Mouse (Mus musculus) intestine, embryonic 14.5 days (tissue): ENCODE data around the gene Rapgef2. TPM values are rescaled to one million over a fixed set of nuclear protein-coding genes. Genes with fewer than 3 reads are reported as not detected.

Experiments used
- ATAC-seq: fragments of 200-750 bp; cut with Nextera tagmentation; replicated peaks from 2 replicates; pipeline ENCODE4 v1.8.0; 2017; ENCODE audit warnings: low read depth, moderate number of reproducible peaks, moderate TSS enrichment, moderate library complexity; ENCODE audit not compliant: low FRiP score, low TSS enrichment
- DNase-seq: peaks from one replicate; pipeline ENCODE4 v3.0.0-alpha.2; 2018; ENCODE audit warnings: low spot score
- H3K27ac ChIP-seq: fragments of 300-500 bp; sonication (generic); 2 replicates; pipeline ENCODE4 v1.5.1; 2014; ENCODE audit warnings: low read depth, mild to moderate bottlenecking, control low read depth
- H3K27me3 ChIP-seq: fragments of 300-500 bp; sonication (generic); replicated peaks from 2 replicates; pipeline ENCODE4 v1.6.1; 2014; ENCODE audit warnings: low read length, control low read depth; ENCODE audit not compliant: control insufficient read depth, insufficient read depth
- H3K36me3 ChIP-seq: fragments of 300-500 bp; sonication (generic); 2 replicates; pipeline ENCODE4 v1.6.1; 2014; ENCODE audit warnings: low read length, control low read depth; ENCODE audit not compliant: control insufficient read depth, insufficient read depth
- H3K4me1 ChIP-seq: fragments of 300-500 bp; sonication (generic); replicated peaks from 2 replicates; pipeline ENCODE4 v1.6.1; 2014; ENCODE audit warnings: low read length, control low read depth, mixed read lengths; ENCODE audit not compliant: control insufficient read depth, insufficient read depth
- H3K4me2 ChIP-seq: fragments of 300-500 bp; sonication (generic); 2 replicates; pipeline ENCODE4 v1.6.1; 2014; ENCODE audit warnings: low read length
- H3K4me3 ChIP-seq: fragments of 300-500 bp; sonication (generic); 2 replicates; pipeline ENCODE4 v1.5.1; 2014; ENCODE audit warnings: low read depth, low read length, control low read depth, mixed read lengths
- H3K9ac ChIP-seq: fragments of 300-500 bp; sonication (generic); 2 replicates; pipeline ENCODE4 v1.6.1; 2014; ENCODE audit warnings: mild to moderate bottlenecking, low read length
- H3K9me3 ChIP-seq: fragments of 300-500 bp; sonication (generic); 2 replicates; pipeline ENCODE4 v1.6.1; 2016; ENCODE audit warnings: low read length, control low read depth; ENCODE audit not compliant: control insufficient read depth
- WGBS: fragments of 180-500 bp; shearing (Covaris S2); extraction: QIAGEN DNeasy Blood & Tissue Kit; methylation state at CpG from one replicate; pipeline ENCODE4 v1.1.7; 2014; 5-methylcytosine and 5-hydroxymethylcytosine counted together
- polyA plus RNA-seq: library from polyadenylated mRNA; unstranded; fragments of >200 nt; fragmentation: Nextera tagmentation; extraction: Ambion mirVana; gene quantifications from 2 replicates; pipeline ENCODE4 v1.2.1, GENCODE M21; 2014

Gene Rapgef2
- polyA plus RNA-seq: 5.8 and 5.9 TPM in 2 replicates

GRCm38 (mm10) chr3:79286376-79287107 lies at the start of gene Rapgef2:
Gene Rapgef2, minus strand, starts transcription at chr3:79286517.
- H3K27me3 ChIP-seq: 0 out of 2 replicates have a peak, but pooled peaks cover 5% of the 10 kb centered on the region
- peak within 1 kb of the TSS; percentile 87 for H3K9ac ChIP-seq
- no peaks in the 10 kb centered on the region for H3K9me3 ChIP-seq
- peak within 1 kb of the TSS; percentile 89 for H3K4me3 ChIP-seq
- WGBS: under 1% methylated on average over 82 of the region's 97 CpGs
- DNase-seq: peak; percentile 83
- peaks cover 29% of the 10 kb centered on the region for H3K4me1 ChIP-seq
- ATAC-seq: peak; percentile 86
- H3K4me2 ChIP-seq: peak within 1 kb of the TSS; percentile 92
- no peaks in the 10 kb centered on the region for H3K36me3 ChIP-seq
- peak within 1 kb of the TSS; percentile 97 for H3K27ac ChIP-seq

- Histone ChIP-seq H3K4me3 (no peak overlapping the region), H3K27ac (no peak overlapping the region), H3K27me3 (no peaks in the 10 kb centered on the region), H3K9ac (no peak overlapping the region), H3K36me3 (no peaks in the 10 kb centered on the region), H3K4me2 (no peak overlapping the region), H3K9me3 (no peaks in the 10 kb centered on the region), H3K4me1 (peaks cover 4% of the 10 kb centered on the region; the same call in 1 of the 2 replicates)
- whole genome bisulfite sequencing: 77% methylated on average over 8 of the region's 8 CpGs
- DNase-seq: no peak
- no peak for ATAC-seq
Measured at GRCm38 (mm10) chr3:79333643-79334200, 47.4 kb upstream of the Rapgef2 start.

- H3K4me1 ChIP-seq: peaks cover 4% of the 10 kb centered on the region; the same call in 1 of the 2 replicates
- H3K9ac ChIP-seq: no peak overlapping the region
- no peak for DNase-seq
- H3K27me3 ChIP-seq: no peaks in the 10 kb centered on the region
- WGBS: 76% methylated on average over 7 of the region's 7 CpGs
- H3K36me3 ChIP-seq: no peaks in the 10 kb centered on the region
- H3K9me3 ChIP-seq: no peaks in the 10 kb centered on the region
- H3K27ac ChIP-seq: no peak overlapping the region
- no peak for ATAC-seq
- H3K4me2 ChIP-seq: no peak overlapping the region
- no peak overlapping the region for H3K4me3 ChIP-seq
Measured at GRCm38 (mm10) chr3:79333051-79333450, 46.7 kb upstream of the Rapgef2 start.

DNA sequence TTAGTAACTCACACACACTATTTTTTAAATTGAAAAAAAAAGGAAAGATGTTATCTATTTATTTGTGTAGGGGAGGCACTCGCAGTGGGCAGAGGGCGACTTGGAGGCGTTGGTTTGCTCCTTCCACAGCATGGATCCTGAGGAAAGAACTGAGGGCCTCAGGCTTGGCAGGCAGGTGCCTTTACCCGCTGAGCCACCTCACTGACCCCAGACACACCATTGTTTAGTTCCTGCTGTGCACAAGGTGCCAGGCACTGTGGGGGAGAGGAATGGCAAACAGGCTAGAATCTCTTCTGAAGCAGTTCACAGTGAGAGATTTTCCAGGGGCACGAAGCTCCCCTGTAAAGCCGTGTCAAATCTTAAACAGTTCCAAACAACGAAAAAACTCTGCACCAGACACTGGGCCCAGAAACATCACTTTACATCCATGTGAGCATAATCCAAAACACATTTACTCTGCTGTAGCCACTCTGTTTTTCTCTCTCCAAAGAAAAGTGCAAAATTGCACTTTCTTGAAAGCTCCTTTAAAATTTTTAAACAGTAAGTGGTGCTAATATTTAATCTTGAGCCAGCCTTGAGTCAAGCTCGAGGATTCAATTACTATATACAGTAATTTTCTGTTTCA lies 43.5 kb upstream of the Rapgef2 start:
- Histone ChIP-seq H3K27ac (0 out of 2 replicates have a peak overlapping the region, but pooled peaks have one; percentile 22), H3K9me3 (no peaks in the 10 kb centered on the region), H3K36me3 (no peaks in the 10 kb centered on the region), H3K9ac (no peak overlapping the region), H3K4me2 (no peak overlapping the region), H3K4me3 (no peak overlapping the region), H3K27me3 (no peaks in the 10 kb centered on the region), H3K4me1 (peaks cover 10% of the 10 kb centered on the region)
- no peak for ATAC-seq
- 29% methylated on average over 8 of the region's 8 CpGs for whole genome bisulfite sequencing
- DNase-seq: no peak

GRCm38 (mm10) chr3:79324697-79325526 lies 38.6 kb upstream of the Rapgef2 start:
- peak overlapping the region; percentile 22 for H3K4me2 ChIP-seq
- ATAC-seq: peak; percentile 74; the same call in 1 of the 2 replicates
- no peaks in the 10 kb centered on the region for H3K27me3 ChIP-seq
- WGBS: 30% methylated on average over 10 of the region's 10 CpGs
- H3K4me1 ChIP-seq: peaks cover 11% of the 10 kb centered on the region
- H3K4me3 ChIP-seq: no peak overlapping the region
- no peaks in the 10 kb centered on the region for H3K36me3 ChIP-seq
- DNase-seq: peak; percentile 59
- H3K9ac ChIP-seq: no peak overlapping the region
- no peaks in the 10 kb centered on the region for H3K9me3 ChIP-seq
- H3K27ac ChIP-seq: peak overlapping the region; percentile 17; the same call in 1 of the 2 replicates

DNA sequence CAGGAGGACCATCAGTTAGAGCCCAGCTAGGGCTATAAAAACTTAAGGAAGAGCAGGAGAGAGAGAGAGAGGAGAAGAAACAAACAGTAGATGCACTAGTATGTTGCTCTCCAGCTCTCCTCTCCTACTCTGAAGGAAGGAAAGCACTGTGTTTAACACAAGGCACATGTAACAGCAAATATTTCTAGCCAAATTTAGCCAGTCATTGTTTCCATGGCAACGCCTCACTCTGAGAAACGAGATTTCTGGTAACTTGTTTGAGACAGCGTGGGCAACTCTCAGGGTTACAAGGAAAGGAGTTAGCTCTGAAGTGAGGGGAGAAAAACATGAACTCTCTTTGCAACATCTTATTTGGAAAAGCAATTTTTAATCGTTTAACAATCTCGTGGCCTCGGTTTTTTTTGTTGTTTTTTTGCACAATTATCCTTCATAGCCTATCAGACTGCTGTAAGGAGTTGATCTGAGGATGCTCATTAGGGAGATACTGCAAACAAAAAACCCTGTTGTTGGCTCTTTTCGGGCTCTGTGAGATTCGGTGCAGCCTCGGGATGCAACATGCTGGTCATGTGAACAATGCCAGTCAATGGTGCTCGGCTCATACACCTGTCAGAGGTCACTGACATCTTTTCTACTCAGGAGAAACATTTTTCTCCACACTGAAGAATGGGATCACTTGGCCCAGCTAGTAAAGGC lies 27.8 kb upstream of the Rapgef2 start:
- no peak for ATAC-seq
- Histone ChIP-seq H3K4me2 (no peak overlapping the region), H3K36me3 (no peaks in the 10 kb centered on the region), H3K9me3 (peaks cover 3% of the 10 kb centered on the region; the same call in 1 of the 2 replicates), H3K9ac (no peak overlapping the region), H3K4me1 (0 out of 2 replicates have a peak, but pooled peaks cover 4% of the 10 kb centered on the region), H3K4me3 (no peak overlapping the region), H3K27me3 (no peaks in the 10 kb centered on the region), H3K27ac (no peak overlapping the region)
- no peak for DNase-seq
- WGBS: 65% methylated on average over 10 of the region's 10 CpGs

- Histone ChIP-seq H3K36me3 (no peaks in the 10 kb centered on the region), H3K4me1 (0 out of 2 replicates have a peak, but pooled peaks cover 4% of the 10 kb centered on the region), H3K27ac (no peak overlapping the region), H3K4me3 (no peak overlapping the region), H3K9ac (no peak overlapping the region), H3K9me3 (no peaks in the 10 kb centered on the region), H3K4me2 (no peak overlapping the region), H3K27me3 (no peaks in the 10 kb centered on the region)
- DNase-seq (no peak), ATAC-seq (no peak)
Measured at GRCm38 (mm10) chr3:79311895-79312294, 25.6 kb upstream of the Rapgef2 start.

DNA sequence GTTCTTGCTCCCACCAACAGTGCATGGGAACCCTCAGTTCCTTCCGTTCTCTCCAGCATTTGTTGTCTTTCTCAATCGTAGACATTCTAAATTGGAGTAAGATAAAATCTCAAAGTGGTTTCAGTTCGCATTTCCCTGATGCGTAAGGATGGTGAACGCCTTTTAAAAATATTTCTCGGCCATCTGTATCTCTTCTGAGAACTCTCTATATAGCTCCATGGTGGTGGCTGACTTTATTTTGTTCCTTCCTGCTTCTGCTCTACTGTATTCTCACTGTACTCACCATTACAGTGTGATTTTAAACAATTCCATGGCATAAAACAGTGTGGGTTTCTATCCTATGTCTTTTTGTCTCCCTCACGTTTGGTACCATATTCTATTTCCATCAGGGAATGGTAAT lies 23.9 kb upstream of the Rapgef2 start:
- H3K27ac ChIP-seq: no peak overlapping the region
- DNase-seq (no peak), ATAC-seq (no peak)
- H3K9me3 ChIP-seq: no peaks in the 10 kb centered on the region
- no peaks in the 10 kb centered on the region for H3K27me3 ChIP-seq
- no peak overlapping the region for H3K4me3 ChIP-seq
- 0 out of 2 replicates have a peak, but pooled peaks cover 4% of the 10 kb centered on the region for H3K4me1 ChIP-seq
- no peak overlapping the region for H3K4me2 ChIP-seq
- no peak overlapping the region for H3K9ac ChIP-seq
- 79% methylated on average over 7 of the region's 7 CpGs for WGBS
- H3K36me3 ChIP-seq: no peaks in the 10 kb centered on the region
